Mouse (Mus musculus) small intestine, adult 2 months (tissue): ENCODE measurements around the gene Emp2.

Experiments
- CTCF ChIP-seq: fragments of 200-500 bp; IDR thresholded peaks from 2 replicates; pipeline ENCODE4 v1.5.1; 2012; ENCODE audit warnings: low read depth, mild to moderate bottlenecking, control low read depth, inconsistent platforms, low read length, moderate library complexity, mixed read lengths; ENCODE audit not compliant: insufficient replicate concordance, insufficient read length; ENCODE audit errors: extremely low read depth
- POLR2A ChIP-seq: fragments of 200-500 bp; IDR thresholded peaks from 2 replicates; pipeline ENCODE4 v1.6.1; 2012; ENCODE audit warnings: low read depth, mild to moderate bottlenecking, control low read depth, inconsistent platforms, low read length, moderate library complexity

GRCm38 (mm10) chr16:10363061-10363460 lies 49.3 kb upstream of the Emp2 start:
- TF ChIP-seq CTCF (no peak), POLR2A (no peak)
